Mouse (Mus musculus) urinary bladder, postnatal 10 days (tissue): Measurements from ENCODE around the gene Bmpr1b.

ENCODE experiments used
- DNase-seq: peaks from one replicate; pipeline ENCODE4 v3.0.0; 2022; ENCODE audit warnings: low spot score

Gene Bmpr1b

DNA sequence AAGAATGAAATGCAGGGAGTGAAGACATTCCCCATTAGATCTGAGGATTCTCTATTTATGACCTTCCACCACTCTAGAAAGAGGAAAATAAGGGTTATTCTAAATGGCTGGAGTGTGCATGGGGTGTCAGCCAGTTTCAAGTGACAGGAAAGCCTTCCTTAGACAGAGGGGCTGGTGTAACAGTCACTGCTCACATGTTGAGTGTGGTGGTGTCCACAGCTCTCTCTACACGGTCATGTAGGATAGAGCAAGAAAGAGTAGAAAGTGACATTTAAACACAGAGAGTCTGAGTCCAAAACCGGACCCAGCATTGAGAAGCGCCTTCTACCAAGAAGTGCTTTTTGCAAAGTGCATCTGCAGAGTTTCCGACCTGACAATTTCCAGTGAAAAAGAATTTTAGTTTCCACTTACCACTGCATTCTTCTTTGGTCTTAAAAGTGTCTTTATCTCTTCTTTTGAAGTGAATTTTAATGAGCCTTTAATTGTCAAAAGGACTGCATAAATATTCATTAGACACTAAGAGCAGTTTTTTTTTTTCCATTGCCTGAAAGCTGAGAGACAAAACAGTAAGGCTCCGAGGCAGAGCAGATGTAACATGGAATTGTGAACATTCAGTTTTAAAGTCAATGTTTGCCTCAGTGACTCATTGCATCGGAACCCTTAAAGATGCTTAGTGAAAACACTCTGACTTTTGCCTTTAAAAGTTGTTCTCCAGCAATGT, 263.2 kb downstream of the Bmpr1b start:
- DNase-seq = no peak

DNA sequence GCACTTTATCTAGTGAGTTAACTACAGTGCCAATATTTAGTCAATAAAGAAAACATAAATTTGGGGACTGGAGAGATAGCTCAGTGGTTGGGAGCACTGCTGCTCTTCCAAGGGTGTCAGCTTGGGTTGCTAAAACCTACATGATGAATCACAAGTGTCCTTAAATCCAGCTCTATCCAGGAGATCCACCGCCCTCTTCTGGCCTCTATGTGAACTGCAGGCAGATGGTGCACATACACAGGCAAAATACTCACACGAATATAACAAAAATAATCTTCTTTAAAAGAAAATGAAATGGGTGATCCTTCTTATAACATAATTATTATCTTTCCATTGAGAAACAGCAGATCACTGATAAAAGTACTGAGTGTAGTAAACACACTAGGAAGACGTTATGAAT, 268.9 kb downstream of the Bmpr1b start:
- DNase-seq = no peak

DNA sequence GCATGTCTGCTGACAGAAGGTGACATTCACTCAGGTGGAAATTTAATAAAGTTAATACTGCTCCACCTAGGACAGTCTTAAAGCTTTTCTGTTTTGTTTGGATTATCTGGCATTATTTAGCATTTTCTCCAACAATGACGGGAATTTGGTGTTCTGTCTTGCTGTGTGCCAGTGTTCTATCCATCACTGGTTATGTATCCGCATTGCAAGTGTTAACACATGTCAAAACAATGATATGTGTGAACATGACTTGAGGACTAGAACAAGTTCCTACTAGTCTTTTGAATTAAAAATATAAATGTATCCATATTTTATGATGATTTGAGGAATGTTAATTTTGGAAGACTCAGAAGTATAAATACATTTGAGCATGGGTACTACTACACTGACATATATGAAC, 269.7 kb downstream of the Bmpr1b start:
- DNase-seq = no peak

DNA sequence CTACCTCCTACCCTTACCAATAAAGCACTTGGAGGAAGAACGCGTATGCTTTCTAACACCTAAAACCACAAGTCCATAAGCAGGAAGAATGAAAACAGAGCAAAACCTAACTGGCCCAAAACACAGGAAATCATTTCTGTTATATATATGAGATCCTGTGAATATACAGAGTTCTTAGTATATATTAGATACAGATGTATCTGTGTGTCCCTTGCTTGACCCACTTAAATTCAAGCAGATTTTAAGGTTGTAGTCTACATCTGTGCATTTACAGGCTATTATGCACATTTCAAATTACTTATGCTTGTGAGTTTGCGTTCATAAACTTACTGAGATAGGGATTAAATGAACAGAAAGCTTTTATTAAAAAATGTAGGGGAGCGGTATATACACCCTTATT, 271.5 kb downstream of the Bmpr1b start:
- no peak for DNase-seq

DNA sequence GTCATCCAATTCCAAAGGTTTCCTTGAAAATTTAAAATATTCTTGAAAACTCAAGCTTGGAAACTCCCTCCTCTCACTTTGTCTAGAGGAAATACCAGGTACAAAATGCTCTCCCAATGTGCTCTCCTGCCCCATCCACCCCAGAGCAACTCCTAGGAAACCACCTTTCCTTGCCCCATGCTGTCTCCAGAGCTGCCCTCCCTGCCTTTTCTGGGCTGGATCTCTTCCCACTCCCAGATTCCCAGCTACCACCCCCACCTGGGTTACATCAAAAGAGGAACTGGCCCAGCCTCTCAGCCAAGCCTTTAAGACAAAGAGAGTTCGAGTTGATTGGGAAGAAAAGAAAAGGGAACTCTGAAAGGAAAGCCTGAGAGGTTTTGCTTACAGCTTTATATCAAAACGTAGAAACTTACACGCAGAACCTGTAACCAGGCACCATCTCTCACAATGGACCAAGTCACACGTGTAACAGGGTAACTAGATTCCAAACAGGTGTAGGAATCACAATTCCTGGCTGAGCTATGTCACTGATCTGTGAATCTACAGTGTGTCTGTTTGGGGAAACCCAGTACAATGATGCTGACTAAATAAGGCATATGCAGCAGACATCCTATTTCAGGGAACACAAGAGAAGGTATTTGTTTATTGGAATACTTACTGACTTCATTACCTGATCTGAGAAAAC, 272.2 kb downstream of the Bmpr1b start:
- DNase-seq = no peak

DNA sequence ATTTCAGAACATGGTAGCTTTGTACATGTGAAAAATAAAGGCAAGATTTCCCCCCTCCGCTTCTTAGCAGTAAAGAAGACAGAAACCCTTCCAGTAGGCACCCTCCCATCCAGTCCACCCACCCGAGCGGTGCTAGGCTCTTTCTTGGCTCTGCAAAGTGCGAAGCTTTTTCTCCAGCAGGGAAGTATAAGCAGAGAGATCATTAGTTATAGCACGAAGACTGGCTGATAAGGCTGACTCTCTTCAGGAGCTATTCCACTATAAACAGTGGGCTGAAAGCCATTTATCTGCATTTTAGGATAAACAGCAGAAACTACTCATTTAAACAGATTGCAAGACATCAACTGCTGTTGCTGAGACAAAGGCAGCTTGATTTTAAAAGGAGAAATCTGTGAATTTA, 274.1 kb downstream of the Bmpr1b start:
- DNase-seq = no peak

DNA sequence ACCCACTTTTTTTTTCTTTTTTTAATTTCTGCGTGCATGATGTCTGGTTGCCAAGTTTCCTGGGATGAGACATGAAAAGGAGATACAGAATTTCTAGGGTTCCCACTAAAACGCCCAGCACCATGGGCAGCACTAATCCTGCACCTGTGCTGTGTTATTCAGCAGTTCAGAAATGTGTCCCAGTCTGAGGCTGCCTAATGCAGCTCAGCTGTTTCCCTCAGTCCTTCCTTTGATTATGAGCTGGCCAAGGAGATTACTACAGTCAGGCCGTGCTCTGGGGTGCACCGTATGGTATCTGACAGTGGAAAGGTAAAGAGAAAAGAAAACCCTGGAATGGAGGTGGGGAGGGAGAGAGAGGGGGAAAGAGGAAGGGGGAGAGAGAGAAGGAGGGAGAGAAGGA, 278.6 kb downstream of the Bmpr1b start:
- no peak for DNase-seq

DNA sequence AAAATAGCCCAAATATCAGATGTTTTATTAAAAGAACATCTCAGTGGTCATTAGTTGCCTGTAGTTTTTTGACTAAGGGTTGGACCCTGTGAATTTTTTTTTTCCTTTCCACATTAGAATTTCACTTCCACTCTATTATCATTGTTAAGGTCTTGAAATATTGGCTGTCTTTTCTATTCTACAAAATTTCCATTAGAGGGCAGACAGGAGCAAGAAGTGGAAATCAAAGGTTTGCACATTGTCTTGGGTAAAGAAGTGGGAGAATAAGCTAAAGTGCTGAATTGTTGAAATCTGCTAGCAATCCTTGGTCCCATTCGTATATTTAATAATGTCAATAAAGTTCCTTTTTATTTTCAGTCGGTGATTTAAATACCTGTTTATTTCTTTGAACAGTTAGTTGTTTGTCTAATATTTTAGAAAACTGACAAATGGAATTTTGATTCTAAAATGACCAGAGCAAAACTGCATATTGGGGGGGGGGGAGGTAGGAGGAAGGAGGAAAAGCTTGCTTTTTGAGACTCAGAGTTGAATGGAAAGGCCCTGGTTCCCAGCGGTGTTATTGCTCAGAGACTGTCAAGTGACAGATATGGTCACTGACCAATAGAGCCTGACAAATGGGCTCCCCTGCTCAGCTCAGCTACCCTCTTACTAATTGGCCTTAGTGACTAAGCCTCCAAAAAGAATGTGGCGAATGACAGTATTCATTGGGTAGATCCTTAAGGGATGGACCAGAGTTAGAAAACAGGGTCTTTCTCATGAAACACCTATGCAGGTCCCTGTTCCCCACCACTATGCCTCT, 281.6 kb downstream of the Bmpr1b start:
- DNase-seq = no peak

DNA sequence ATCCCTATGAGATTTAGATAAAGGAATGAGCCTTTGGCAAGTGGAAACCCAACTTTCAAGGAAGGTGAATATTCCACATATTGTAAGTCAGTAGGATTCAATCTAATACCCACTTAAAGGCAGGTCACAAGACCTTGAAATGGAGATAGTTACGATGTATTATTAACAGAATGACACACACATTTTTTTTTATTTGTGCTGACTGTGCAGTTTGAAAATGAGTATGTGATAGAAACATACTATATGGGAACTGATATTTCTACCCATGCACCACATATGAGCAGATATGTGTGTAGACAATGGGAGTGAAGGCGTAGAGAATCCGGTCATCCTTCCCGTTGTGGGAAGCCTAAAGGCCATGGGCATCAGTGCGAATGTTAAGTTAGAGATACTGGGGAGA, 285.0 kb downstream of the Bmpr1b start:
- no peak for DNase-seq

DNA sequence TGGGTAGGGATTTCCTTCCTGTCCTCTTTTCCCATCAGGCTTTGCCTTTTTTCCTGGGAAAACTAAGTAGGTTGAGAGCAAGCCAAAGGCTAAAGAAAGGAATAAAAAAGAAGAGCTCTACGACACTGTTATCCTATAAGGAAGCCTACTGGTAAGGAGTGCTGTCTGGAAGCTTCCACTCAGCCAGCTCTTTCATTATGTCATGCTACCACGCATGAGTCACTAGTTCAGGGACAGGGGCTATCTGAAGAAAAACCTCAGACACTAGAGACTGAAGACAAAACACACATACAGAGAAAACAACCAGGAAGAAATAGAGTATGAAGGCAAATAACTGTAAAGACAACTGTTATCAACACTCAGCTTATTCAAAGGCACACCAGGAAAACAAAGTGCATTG, 286.7 kb downstream of the Bmpr1b start:
- DNase-seq = no peak

DNA sequence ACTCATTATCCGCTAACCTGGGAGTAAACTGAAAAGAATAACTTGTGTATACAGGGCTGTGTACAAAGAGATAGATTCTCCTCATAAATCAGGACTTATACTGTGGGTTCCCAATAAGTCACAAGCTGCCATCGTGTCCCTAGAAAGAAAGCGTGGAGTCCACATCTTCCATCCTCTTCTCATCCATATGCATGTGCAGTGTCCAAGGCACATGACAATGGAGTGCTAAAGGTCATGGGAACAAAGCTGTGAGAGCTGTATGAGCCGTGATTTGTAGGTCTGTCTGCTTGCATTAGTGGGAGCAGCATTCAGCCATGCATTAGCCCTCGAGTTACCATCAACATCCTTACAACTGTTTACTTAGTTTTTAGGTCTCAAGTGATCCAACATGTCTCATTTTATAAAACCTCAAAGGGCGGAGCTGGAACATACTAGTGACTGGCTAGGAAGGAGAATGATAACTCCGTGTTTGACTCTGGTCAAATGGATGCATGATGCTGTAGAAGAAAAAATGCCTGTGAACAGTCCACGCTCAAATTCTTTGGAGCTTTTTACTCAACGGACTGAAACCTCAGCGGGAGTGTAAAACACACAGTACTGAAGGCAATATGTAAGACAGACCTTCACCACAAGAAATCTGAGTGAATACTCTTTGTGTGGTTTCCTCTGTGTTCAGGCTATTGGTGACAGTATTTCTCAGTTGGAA, 296.7 kb downstream of the Bmpr1b start:
- no peak for DNase-seq

DNA sequence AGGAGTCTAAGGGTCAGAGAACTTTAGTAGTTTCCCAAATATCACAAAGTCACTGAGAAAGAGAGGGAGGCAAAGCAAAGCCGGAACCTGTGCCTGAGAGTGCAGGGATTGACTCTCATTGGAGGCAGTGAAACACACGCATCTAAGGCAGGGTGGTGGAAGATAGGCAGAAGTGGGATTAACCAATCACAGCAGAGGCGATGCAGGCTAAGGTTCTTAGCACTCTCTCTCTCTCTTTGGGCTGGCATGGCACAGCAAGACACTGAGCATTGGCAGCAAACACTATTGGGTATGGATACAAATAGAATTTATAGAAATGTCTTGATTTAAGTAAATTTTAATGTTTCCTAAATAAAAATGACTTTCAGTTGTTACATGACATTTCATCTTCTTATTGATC, 297.4 kb downstream of the Bmpr1b start:
- DNase-seq = no peak

DNA sequence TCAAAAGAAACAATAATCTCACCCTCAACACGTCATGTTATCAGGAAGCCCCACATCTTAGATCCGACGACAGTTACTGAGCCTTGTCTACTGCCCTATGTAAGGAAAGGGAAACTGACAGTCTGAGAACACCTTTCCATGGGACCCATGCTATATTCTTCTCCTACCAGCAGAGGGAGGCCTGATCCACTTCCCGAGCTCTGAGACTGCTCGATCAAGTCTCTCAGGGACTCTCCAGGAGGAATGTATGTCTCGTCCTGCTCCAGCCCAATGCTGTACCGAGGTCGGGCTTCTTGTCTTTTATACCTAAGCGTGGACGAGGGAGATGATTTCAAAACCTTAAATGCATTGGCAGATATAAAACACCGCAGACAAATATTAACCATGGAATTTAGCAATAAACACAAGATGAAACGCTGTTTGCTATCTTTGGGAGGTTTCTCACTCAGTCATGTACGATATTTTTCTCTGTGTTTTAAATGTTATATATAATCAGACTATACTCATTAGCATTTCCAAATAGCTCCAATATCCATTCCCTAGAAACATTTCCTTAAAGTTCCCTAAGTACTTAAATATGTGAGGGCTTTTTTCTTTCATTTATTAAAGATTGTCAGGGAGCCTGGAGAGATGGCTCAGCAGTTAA, 306.3 kb downstream of the Bmpr1b start:
- no peak for DNase-seq

DNA sequence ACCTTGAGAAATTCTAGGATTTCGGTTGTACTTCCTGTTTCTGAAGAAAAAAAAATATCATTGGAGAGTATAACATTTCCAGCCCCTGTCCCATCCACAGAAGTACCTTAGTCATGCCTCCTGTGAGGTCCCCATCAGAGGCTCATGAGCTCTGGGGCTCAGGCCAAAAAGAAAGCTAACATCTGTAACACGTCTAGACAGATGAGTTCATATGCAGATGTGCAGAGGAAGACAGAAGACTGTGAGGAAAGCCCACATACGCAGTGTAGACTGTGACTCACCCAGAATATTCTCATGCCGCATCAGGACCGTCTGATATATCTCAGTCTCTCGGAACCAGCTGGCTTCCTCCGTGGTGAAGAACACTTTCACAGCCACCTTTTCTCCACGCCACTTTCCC, 312.1 kb downstream of the Bmpr1b start:
- DNase-seq = no peak

DNA sequence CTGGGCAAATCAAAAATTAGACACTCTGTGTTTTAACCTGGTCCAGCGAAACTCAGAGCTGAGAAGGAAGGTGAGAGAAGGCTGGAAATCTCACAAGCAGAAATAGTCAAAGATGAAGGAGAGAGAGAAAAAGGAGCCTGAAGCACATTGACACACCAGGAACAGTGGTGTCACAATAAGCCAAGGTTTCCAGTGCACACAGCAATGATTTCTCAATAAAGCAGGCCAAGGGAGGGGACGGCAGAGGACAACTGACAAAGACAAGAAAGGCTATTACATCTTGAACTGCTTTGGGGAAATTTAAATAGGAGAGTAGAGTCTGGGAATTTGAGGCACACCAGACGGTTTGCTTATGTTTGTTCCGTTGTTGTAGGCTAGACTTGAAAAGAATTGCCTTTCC, 314.9 kb downstream of the Bmpr1b start:
- DNase-seq = no peak

DNA sequence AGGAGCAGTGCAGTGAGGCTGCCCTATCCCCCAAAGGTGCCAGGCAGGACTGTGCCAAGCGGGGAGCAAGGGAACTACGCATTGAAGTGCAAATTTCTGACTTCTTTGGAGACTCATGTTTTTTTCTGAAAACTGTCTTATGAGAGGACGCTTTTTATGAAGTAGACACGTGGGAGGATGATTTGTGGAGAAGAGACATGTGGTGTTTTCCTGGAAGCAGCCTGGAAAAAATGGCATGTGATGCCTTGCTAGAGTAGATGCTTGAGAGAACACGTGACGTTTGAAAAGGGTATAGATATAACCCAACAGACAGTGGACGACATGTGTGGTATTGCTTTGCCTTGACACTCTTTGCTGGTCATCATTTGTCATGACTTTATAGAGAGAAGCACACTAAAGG, 319.1 kb downstream of the Bmpr1b start:
- DNase-seq = no peak

DNA sequence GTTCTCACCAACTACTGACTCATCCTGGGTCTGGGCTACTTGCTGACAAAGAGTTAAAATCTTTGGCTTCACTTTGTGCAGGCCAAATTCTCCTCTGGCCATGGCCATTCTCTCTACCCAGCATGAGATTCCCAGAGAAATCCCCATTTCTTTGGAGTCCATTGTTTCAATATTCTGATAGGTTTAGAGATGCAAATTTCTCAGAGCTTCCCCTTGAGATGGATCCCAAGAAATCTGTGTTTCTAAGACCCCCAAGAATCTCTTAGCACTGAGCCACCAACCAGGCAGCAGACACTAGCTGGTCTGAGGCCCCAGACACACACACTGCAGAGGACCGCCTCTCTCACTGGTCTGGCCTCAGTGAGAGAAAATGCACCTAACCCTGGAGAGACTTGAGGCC, 320.0 kb downstream of the Bmpr1b start:
- no peak for DNase-seq

DNA sequence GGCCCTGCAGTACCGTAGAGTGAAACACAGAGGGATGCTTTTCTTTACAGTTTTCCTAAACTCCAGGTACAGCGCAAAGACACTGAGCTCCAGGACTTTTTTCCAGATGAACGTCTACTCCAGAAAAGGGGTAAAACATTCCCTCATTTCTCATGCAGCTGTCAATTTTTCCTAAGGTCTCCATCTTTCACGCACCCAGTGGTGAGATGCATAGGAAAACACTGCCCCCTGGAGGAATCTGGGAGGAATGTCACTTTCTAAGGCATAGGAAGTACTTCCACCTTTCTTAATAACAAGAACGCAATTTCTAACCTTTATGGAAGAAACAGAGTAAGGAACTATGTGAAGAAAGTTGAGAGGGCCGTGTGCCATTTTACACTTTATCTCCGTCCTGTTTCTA, 330.4 kb downstream of the Bmpr1b start:
- no peak for DNase-seq

DNA sequence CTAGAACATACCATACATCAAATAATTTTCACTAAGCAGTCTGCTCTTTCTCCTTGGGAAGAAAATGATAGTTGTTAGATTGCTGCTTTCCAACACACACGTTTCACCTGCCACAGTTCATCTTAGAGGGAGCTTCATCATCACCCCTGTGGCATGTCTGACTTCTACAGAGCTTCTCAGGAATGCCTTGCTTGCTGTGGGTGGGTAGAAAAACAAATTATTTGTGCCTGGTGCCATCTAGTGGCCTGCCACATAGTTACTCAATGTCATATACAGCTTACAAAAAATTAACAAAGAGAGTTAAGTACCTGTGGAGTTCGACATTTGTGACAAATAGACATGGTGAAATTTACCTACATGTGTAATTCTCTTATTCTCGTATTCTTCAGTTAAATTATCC, 338.1 kb downstream of the Bmpr1b start:
- DNase-seq = no peak

DNA sequence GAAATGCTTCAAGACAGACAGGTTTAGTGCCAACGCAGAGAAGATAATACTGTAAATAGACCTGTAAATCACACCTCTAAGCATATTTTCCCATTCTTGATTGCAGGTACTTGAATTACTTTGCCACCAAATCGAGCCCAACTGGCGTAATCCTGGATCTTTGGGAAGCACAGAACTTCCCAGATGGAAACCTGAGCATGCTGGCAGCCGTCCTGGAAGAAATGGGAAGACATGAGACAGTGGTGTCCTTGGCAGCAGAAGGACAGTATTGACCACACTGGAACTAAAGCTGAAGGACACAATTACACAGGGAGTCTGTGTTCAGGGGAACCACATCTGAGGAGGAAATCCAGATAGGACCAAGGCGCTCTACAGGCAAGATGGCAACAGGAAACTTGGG, 340.9 kb downstream of the Bmpr1b start:
- no peak for DNase-seq

DNA sequence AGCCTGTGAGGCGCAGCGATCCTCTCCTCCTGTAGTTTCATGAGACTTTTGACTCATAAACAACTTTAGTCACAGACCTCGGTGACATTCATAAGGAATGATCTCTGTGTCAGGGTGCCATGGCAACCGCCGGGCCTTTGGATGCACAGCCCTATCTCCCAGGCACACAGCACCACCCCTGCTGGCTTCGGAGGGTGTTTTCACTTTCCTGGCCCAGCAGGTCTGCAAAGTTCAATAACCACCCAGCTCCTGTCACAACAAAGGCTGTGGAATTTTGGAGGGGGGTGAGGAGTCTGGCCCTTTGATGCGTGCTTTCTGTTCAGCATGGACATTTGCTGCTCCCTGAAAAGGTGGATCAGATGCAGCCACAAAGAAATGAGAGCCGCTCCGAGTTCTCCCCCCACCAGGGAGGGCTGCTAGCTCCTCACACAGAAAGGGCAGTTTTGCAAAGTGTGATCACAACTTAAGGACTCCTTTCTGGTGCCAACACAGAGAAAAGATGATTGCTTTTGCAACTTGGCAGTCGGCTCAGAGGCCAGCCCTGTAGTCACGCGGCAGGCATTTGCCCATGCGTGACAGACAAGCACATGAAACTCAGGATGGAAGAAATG, 349.8 kb downstream of the Bmpr1b start:
- no peak for DNase-seq
